Mouse (Mus musculus) large intestine, adult 2 months (tissue): ENCODE data around the gene Dimt1. TPM values are rescaled to one million over a fixed set of nuclear protein-coding genes. Genes with fewer than 3 reads are reported as not detected.
"Not testable (repeated sequence)": the region's sequence is repeated elsewhere in the genome, so short reads cannot be mapped to it uniquely, and the experiment has no call there.

Source experiments
- DNase-seq: peaks from one replicate; pipeline ENCODE4 v3.0.0-alpha.2; 2012; ENCODE audit warnings: low read depth, low spot score
- WGBS: fragments of 180-500 bp; shearing (Covaris S2); methylation state at CpG from one replicate; pipeline ENCODE4 v1.1.7; 2018; 5-methylcytosine and 5-hydroxymethylcytosine counted together
- polyA plus RNA-seq: library from polyadenylated mRNA; depleted of rRNA; stranded (reverse); fragments of >200 nt; gene quantifications from 2 replicates; pipeline ENCODE4 v1.2.3, GENCODE M21; 2012; rRNA removed

The Dimt1 gene
- polyA plus RNA-seq, 1 experiment: 3.6 TPM

GRCm38 (mm10) chr13:106958286-106958685, 11.4 kb downstream of the Dimt1 start:
- no peak for DNase-seq
- WGBS: 77% methylated on average over 3 of the region's 3 CpGs

GRCm38 (mm10) chr13:106960557-106960956, 13.6 kb downstream of the Dimt1 start:
- no peak for DNase-seq
- 86% methylated on average over 3 of the region's 3 CpGs for WGBS

GRCm38 (mm10) chr13:106961496-106961895, 14.6 kb downstream of the Dimt1 start:
- no peak for DNase-seq
- 80% methylated on average over 4 of the region's 4 CpGs for WGBS

- DNase-seq: no peak
- WGBS: 73% methylated on average over 2 of the region's 2 CpGs
Measured at GRCm38 (mm10) chr13:106996891-106997290, 50.0 kb downstream of the Dimt1 start.

- 95% methylated on average over 4 of the region's 4 CpGs for WGBS
Measured at GRCm38 (mm10) chr13:106997557-106997956, 50.6 kb downstream of the Dimt1 start.

GRCm38 (mm10) chr13:106998026-106998425, 51.1 kb downstream of the Dimt1 start:
- DNase-seq: no peak
- 79% methylated on average over 2 of the region's 2 CpGs for WGBS

More at GRCm38 (mm10) chr13:106997557-106997956, 50.6 kb downstream of the Dimt1 start:
- not testable (repeated sequence) for DNase-seq

GRCm38 (mm10) chr13:106998671-106999070, 51.7 kb downstream of the Dimt1 start:
- WGBS: 22% methylated on average over 5 of the region's 5 CpGs
- peak; percentile 67 for DNase-seq

GRCm38 (mm10) chr13:107003211-107003610, 56.3 kb downstream of the Dimt1 start:
- 60% methylated on average over 2 of the region's 2 CpGs for WGBS
- DNase-seq: no peak

GRCm38 (mm10) chr13:107008174-107008573, 61.2 kb downstream of the Dimt1 start:
- DNase-seq: no peak
- WGBS: 93% methylated on average over 4 of the region's 4 CpGs

Other genes starting within 250 kb of the Dimt1 start
- 9.3 and 9.4 TPM in 2 replicates for gene Ipo11, start 10.2 kb upstream of the Dimt1 start, polyA plus RNA-seq
- 5.4 and 6.2 TPM in 2 replicates for gene Kif2a, start 75.0 kb downstream of the Dimt1 start, polyA plus RNA-seq